Mouse (Mus musculus) brain, embryonic 14.5 days (tissue): Measurements from ENCODE around the gene Shprh. TPM values are rescaled to one million over a fixed set of nuclear protein-coding genes. Genes with fewer than 3 reads are reported as not detected.
"Not testable (repeated sequence)": the region's sequence is repeated elsewhere in the genome, so short reads cannot be mapped to it uniquely, and the experiment has no call there.

Experiments used
- DNase-seq: peaks from one replicate; pipeline ENCODE4 v3.0.0-alpha.2; 2011; ENCODE audit warnings: low read depth
- CTCF ChIP-seq: fragments of 200-500 bp; IDR thresholded peaks from 2 replicates; pipeline ENCODE4 v1.5.1; 2012; ENCODE audit warnings: inconsistent platforms, mild to moderate bottlenecking, moderate library complexity, borderline replicate concordance; ENCODE audit not compliant: insufficient read depth, insufficient read length; ENCODE audit errors: extremely low read depth
- POLR2A ChIP-seq: fragments of 200-500 bp; IDR thresholded peaks from 2 replicates; pipeline ENCODE4 v1.6.1; 2012; ENCODE audit warnings: mild to moderate bottlenecking, inconsistent platforms, borderline replicate concordance; ENCODE audit not compliant: poor library complexity, insufficient read depth, insufficient read length, severe bottlenecking; ENCODE audit errors: extremely low read depth
- polyA plus RNA-seq: library from polyadenylated mRNA; depleted of rRNA; stranded (reverse); fragments of >200 nt; gene quantifications from 2 replicates; pipeline ENCODE4 v1.2.3, GENCODE M21; 2012; rRNA removed

The Shprh gene
- polyA plus RNA-seq, 1 experiment, result 17.4 TPM

- no peak for TF ChIP-seq CTCF
- no peak for TF ChIP-seq POLR2A
- peak; percentile 51 for DNase-seq
Measured at GRCm38 (mm10) chr10:11250247-11250997, 101.2 kb downstream of the Shprh start.

GRCm38 (mm10) chr10:11253581-11253980 is 104.4 kb downstream of the Shprh start:
- not testable (repeated sequence) for DNase-seq

GRCm38 (mm10) chr10:11260119-11260518 is 110.9 kb downstream of the Shprh start:
- TF ChIP-seq POLR2A, result no peak
- no peak for TF ChIP-seq CTCF

GRCm38 (mm10) chr10:11262292-11262691 is 113.1 kb downstream of the Shprh start:
- DNase-seq, result not testable (repeated sequence)

More at GRCm38 (mm10) chr10:11260119-11260518, 110.9 kb downstream of the Shprh start:
- DNase-seq, result no peak

- not testable (repeated sequence) for DNase-seq
Measured at GRCm38 (mm10) chr10:11263795-11264194, 114.6 kb downstream of the Shprh start.

Other genes starting within 250 kb of the Shprh start
- gene Grm1, start 67.1 kb upstream of the Shprh start, polyA plus RNA-seq, result 5.2 and 7.0 TPM in 2 replicates
- 7.9 and 10.0 TPM in 2 replicates for gene Fbxo30, start 131.9 kb downstream of the Shprh start, polyA plus RNA-seq
- gene Epm2a, start 194.0 kb downstream of the Shprh start, polyA plus RNA-seq, result 3.7 and 6.5 TPM in 2 replicates